Mouse (Mus musculus): ENCODE results near the gene Lrrc37a. TPM values are rescaled to one million over a fixed set of nuclear protein-coding genes. Genes with fewer than 3 reads are reported as not detected.

Lrrc37a gene
- total and polyA plus RNA-seq, 3 experiments: not detected

Other genes starting within 250 kb of the Lrrc37a start
- 0.36 and 0.39 TPM in 2 replicates for gene Map3k14, start 237.1 kb downstream of the Lrrc37a start, total RNA-seq (2012; rRNA removed)
- gene Map3k14, start 237.1 kb downstream of the Lrrc37a start, polyA plus RNA-seq (2012; ENCODE audit: insufficient read depth in 1 of 2, insufficient read length in 2 of 2, low read depth in 1 of 2, low replicate concordance in 2 of 2, missing spikeins in 1 of 2): under 1 TPM in 1 of 2 experiments, not detected in 1; 0.99 TPM
- 6.3 TPM in 2 replicates for gene Arhgap27, start 140.9 kb downstream of the Lrrc37a start, total RNA-seq (2012; rRNA removed)
- gene Arhgap27, start 140.9 kb downstream of the Lrrc37a start, polyA plus RNA-seq (2012; ENCODE audit: insufficient read depth in 1 of 2, insufficient read length in 2 of 2, low read depth in 1 of 2, low replicate concordance in 2 of 2, missing spikeins in 1 of 2): 10 to 100 TPM in 1 of 2 experiments, not detected in 1; 15.0 TPM
- gene Plekhm1, start 91.9 kb downstream of the Lrrc37a start, total RNA-seq (2012; rRNA removed): 3.4 and 4.0 TPM in 2 replicates
- 10 to 100 TPM in 1 of 2 experiments, not detected in 1; 10.0 TPM for gene Plekhm1, start 91.9 kb downstream of the Lrrc37a start, polyA plus RNA-seq (2012; ENCODE audit: insufficient read depth in 1 of 2, insufficient read length in 2 of 2, low read depth in 1 of 2, low replicate concordance in 2 of 2, missing spikeins in 1 of 2)
- gene Gm884, start 116.5 kb upstream of the Lrrc37a start, total RNA-seq (2012; rRNA removed): not detected in 2 replicates
- gene Gm884, start 116.5 kb upstream of the Lrrc37a start, polyA plus RNA-seq (2012; ENCODE audit: insufficient read depth in 1 of 2, insufficient read length in 2 of 2, low read depth in 1 of 2, low replicate concordance in 2 of 2, missing spikeins in 1 of 2): not detected
- not detected in 2 replicates for gene Lyzl6, start 134.3 kb upstream of the Lrrc37a start, total RNA-seq (2012; rRNA removed)
- not detected for gene Lyzl6, start 134.3 kb upstream of the Lrrc37a start, polyA plus RNA-seq (2012; ENCODE audit: insufficient read depth in 1 of 2, insufficient read length in 2 of 2, low read depth in 1 of 2, low replicate concordance in 2 of 2, missing spikeins in 1 of 2)
- gene Rprml, start 145.0 kb upstream of the Lrrc37a start, total RNA-seq (2012; rRNA removed): not detected in 2 replicates
- gene Rprml, start 145.0 kb upstream of the Lrrc37a start, polyA plus RNA-seq (2012; ENCODE audit: insufficient read depth in 1 of 2, insufficient read length in 2 of 2, low read depth in 1 of 2, low replicate concordance in 2 of 2, missing spikeins in 1 of 2): not detected
- 135 and 149 TPM in 2 replicates for gene Gosr2, start 193.3 kb upstream of the Lrrc37a start, total RNA-seq (2012; rRNA removed)
- 100 to 1,000 TPM in 1 of 2 experiments, not detected in 1; 101 TPM for gene Gosr2, start 193.3 kb upstream of the Lrrc37a start, polyA plus RNA-seq (2012; ENCODE audit: insufficient read depth in 1 of 2, insufficient read length in 2 of 2, low read depth in 1 of 2, low replicate concordance in 2 of 2, missing spikeins in 1 of 2)
- gene Wnt9b, start 245.2 kb upstream of the Lrrc37a start, total RNA-seq (2012; rRNA removed): not detected in 2 replicates
- not detected for gene Wnt9b, start 245.2 kb upstream of the Lrrc37a start, polyA plus RNA-seq (2012; ENCODE audit: insufficient read depth in 1 of 2, insufficient read length in 2 of 2, low read depth in 1 of 2, low replicate concordance in 2 of 2, missing spikeins in 1 of 2)

Measured in MEL (cell line).